Mouse (Mus musculus): ENCODE data around the gene Sf3a2.

GRCm38 (mm10) chr10:80826151-80827062, 28.4 kb downstream of the Sf3a2 start, which contains the start of gene Oaz1:
- TF ChIP-seq CHD1 (IDR thresholded peaks at IDR 0.05; ENCODE audit: low read depth, low read length) (peak; percentile 84; the same call in 1 of the 2 replicates), CTCF (IDR thresholded peaks at IDR 0.05 in 2 of 3, conservative IDR thresholded peaks at IDR 0.05 in 1 of 3; ENCODE audit: control insufficient read depth in 1 of 3, insufficient read depth in 1 of 3, low read depth in 2 of 3, low read length in 3 of 3, poor library complexity in 1 of 3, severe bottlenecking in 1 of 3) (no peak), UBTF (IDR thresholded peaks at IDR 0.05; ENCODE audit: borderline replicate concordance, insufficient read depth, low read depth, low read length) (no peak), POLR2AphosphoS5 (IDR thresholded peaks at IDR 0.05; ENCODE audit: borderline replicate concordance, low read depth, low read length) (no peak), POLR2A (IDR thresholded peaks at IDR 0.05; ENCODE audit: control insufficient read depth in 1 of 2, insufficient read depth in 1 of 2, low read depth in 1 of 2, low read length in 2 of 2, poor library complexity in 1 of 2) (peak; percentile 74 to 75), CHD2 (IDR thresholded peaks at IDR 0.05; ENCODE audit: low read length) (0 out of 2 replicates have a peak, but pooled peaks have one; percentile 45)

Data from MEL (cell line).